Mouse (Mus musculus) neural tube, embryonic 12.5 days (tissue): ENCODE results near the gene Rnf2. TPM values are rescaled to one million over a fixed set of nuclear protein-coding genes. Genes with fewer than 3 reads are reported as not detected.
A peak's percentile ranks its signal among the peaks of the same experiment; 100 is the strongest.

Experiments
- ATAC-seq: fragments of 200-750 bp; cut with Nextera tagmentation; 2 replicates; pipeline ENCODE4 v1.8.0; 2017; ENCODE audit warnings: low read depth, mild to moderate bottlenecking, moderate TSS enrichment, moderate library complexity; ENCODE audit not compliant: low FRiP score
- H3K27ac ChIP-seq: fragments of 300-500 bp; sonication (generic); 2 replicates; pipeline ENCODE4 v1.5.1; 2016
- H3K27me3 ChIP-seq: fragments of 300-500 bp; sonication (generic); replicated peaks from 2 replicates; pipeline ENCODE4 v1.6.1; 2016; ENCODE audit warnings: mild to moderate bottlenecking
- H3K36me3 ChIP-seq: fragments of 300-500 bp; sonication (generic); 2 replicates; pipeline ENCODE4 v1.6.1; 2016; ENCODE audit warnings: mild to moderate bottlenecking
- H3K4me1 ChIP-seq: fragments of 300-500 bp; sonication (generic); 2 replicates; pipeline ENCODE4 v1.6.1; 2016
- H3K4me2 ChIP-seq: fragments of 300-500 bp; sonication (generic); replicated peaks from 2 replicates; pipeline ENCODE4 v1.6.1; 2016; ENCODE audit warnings: mild to moderate bottlenecking
- H3K4me3 ChIP-seq: fragments of 300-500 bp; sonication (generic); 2 replicates; pipeline ENCODE4 v1.5.1; 2016
- H3K9ac ChIP-seq: fragments of 300-500 bp; sonication (generic); 2 replicates; pipeline ENCODE4 v1.6.1; 2016; ENCODE audit warnings: mild to moderate bottlenecking
- H3K9me3 ChIP-seq: fragments of 300-500 bp; sonication (generic); 2 replicates; pipeline ENCODE4 v1.6.1; 2016; ENCODE audit warnings: mild to moderate bottlenecking
- WGBS: fragments of 180-500 bp; shearing (Covaris S2); methylation state at CpG from one replicate; pipeline ENCODE4 v1.1.7; 2016; 5-methylcytosine and 5-hydroxymethylcytosine counted together
- polyA plus RNA-seq: library from polyadenylated mRNA; unstranded; fragments of >200 nt; fragmentation: Nextera tagmentation; extraction: Ambion mirVana; gene quantifications from 2 replicates; pipeline ENCODE4 v1.2.1, GENCODE M21; 2016

Gene Rnf2
- 132 and 136 TPM in 2 replicates for polyA plus RNA-seq

DNA sequence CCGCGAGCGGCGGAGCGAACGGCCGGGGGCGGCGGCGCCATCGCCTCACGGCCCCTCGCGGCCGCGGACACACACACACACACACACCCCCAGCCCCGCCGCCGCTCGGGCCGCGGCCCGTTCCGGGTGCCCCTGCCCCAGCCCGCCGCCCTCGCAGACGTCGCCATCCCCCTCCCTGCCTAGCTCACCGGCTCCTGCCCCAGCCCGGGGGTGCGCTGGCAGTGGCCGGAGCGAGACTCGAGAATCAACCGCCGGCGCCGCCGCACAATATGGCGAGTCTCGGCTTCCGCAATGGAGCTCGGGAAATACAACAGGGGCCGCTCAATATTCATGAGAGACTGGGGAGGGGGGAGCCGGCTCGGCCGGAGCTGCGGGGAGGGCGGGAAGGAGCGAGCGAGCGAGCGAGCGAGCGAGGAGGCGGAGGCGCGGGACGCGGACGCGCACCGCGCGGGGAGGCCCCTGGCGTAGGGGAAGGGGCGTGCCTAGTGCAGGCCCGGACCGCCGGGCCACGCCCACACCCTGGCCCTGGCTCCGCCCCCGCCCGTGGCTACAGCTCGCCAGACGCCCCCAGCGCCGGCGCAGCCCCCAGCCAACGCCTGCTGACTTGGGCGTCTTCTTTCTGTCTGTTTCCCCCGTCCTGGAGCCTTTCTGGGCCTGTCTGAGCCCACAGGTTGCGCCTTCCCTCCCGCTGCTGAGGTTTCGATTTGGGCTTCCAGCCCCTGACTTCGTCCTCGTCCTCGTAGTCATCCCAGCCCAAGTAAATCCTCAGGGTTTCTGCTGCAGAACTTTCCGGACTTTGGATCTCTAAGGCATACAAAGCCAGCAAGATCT is at the start of gene Rnf2:
TSS of gene Rnf2 (minus strand) at position 425 of the 831 bp plus-strand sequence.
- ATAC-seq, result peak; percentile 95
- under 1% methylated on average over 83 of the region's 90 CpGs for WGBS

DNA sequence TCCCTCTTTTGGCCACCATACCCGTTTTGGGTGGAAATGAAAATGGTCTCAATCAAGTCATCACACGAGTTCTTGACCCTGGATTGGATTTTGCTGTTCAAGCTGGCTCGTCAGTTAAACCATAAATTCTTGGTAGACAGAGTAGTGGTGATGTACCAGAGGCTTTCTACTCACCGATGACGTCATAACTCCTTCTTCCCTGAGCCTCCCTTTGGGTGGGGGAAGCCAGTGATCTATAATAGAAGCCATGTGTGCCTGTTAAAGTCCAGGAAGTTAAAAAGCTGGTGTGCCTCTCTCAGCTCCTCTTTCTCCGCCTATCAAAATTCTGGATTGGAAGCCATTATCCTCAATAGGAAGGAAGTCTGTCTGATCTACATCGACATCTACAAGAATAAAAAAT is 49.0 kb upstream of the Rnf2 start:
- Histone ChIP-seq H3K27ac (no peak overlapping the region), H3K4me2 (no peak overlapping the region), H3K27me3 (no peaks in the 10 kb centered on the region), H3K4me3 (no peak overlapping the region), H3K36me3 (no peaks in the 10 kb centered on the region), H3K4me1 (no peaks in the 10 kb centered on the region), H3K9me3 (no peaks in the 10 kb centered on the region), H3K9ac (no peak overlapping the region)
- WGBS, result 77% methylated on average over 7 of the region's 7 CpGs
- ATAC-seq, result no peak

More for the DNA sequence above, at the start of gene Rnf2:
- Histone ChIP-seq H3K4me1 (peaks cover 8% of the 10 kb centered on the region), H3K9ac (peak within 1 kb of the TSS; percentile 97), H3K27ac (peak within 1 kb of the TSS; percentile 96), H3K4me2 (peak within 1 kb of the TSS; percentile 67), H3K4me3 (peak within 1 kb of the TSS; percentile 98), H3K36me3 (no peaks in the 10 kb centered on the region), H3K27me3 (no peaks in the 10 kb centered on the region), H3K9me3 (no peaks in the 10 kb centered on the region)

- Histone ChIP-seq H3K4me2 (no peak overlapping the region), H3K4me3 (no peak overlapping the region), H3K27ac (no peak overlapping the region), H3K36me3 (no peaks in the 10 kb centered on the region), H3K9me3 (no peaks in the 10 kb centered on the region), H3K27me3 (no peaks in the 10 kb centered on the region), H3K9ac (no peak overlapping the region), H3K4me1 (no peaks in the 10 kb centered on the region)
- 81% methylated on average over 8 of the region's 8 CpGs for WGBS
- ATAC-seq, result no peak
Observed at GRCm38 (mm10) chr1:151548896-151549610, 48.3 kb upstream of the Rnf2 start.

- H3K4me2 ChIP-seq, result no peak overlapping the region
- no peak overlapping the region for H3K27ac ChIP-seq
- H3K9me3 ChIP-seq, result no peaks in the 10 kb centered on the region
- 87% methylated on average over 7 of the region's 7 CpGs for WGBS
- no peak overlapping the region for H3K9ac ChIP-seq
- no peaks in the 10 kb centered on the region for H3K27me3 ChIP-seq
- no peaks in the 10 kb centered on the region for H3K36me3 ChIP-seq
- ATAC-seq, result no peak
- no peak overlapping the region for H3K4me3 ChIP-seq
- no peaks in the 10 kb centered on the region for H3K4me1 ChIP-seq
Observed at GRCm38 (mm10) chr1:151545571-151545970, 44.8 kb upstream of the Rnf2 start.

DNA sequence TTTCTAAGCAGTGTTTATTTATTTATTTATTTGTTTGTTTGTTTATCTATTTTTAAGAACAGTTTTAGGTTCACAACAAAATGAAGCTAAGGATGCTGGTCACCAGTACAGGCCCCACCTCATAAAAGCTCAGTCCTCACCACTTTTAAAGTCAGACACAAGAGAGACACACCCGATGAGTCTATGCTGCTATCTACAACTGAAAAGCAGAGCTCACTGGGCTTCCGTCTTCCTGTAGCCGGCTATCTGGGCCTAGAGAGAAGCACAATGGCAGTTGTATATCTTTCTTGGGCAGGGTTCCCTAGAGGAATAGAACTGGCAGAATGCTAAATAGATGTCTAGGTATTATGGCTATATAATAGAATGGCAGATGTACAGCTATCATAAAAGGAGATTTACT is 43.8 kb upstream of the Rnf2 start:
- Histone ChIP-seq H3K4me1 (no peaks in the 10 kb centered on the region), H3K9ac (no peak overlapping the region), H3K27ac (no peak overlapping the region), H3K27me3 (no peaks in the 10 kb centered on the region), H3K4me2 (no peak overlapping the region), H3K9me3 (no peaks in the 10 kb centered on the region), H3K36me3 (no peaks in the 10 kb centered on the region), H3K4me3 (no peak overlapping the region)
- no peak for ATAC-seq
- 81% methylated on average over 3 of the region's 3 CpGs for WGBS

DNA sequence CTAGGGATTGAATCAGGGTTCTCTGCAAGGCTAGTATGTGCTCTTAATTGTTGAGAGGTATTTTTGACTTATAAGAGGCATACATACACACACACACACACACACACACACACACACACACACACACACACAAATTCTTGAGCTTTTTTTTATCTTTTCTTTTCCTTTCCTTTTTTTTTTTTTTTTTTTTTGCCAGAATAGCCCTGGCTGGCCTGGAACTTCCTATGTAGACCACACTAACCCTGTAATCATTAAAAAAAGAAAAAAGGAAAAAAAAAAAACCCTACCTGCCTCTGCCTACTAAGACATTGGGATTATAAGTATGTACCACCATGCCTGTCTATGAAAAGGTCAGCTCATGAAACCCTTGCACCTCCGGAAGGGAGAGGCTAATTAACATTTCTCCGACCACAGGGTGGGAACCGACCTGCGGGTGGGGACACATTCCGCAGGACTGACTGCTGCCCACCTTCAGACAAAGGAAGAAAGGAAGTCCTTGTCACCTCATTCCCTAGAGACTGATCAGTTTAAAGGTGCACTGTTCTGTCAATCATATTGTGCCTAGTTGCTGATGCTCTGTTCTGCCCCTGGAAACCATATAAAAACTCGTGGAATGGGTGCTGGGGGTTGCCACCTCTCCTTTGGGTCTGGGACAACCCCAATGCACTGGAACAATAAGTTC is 43.2 kb upstream of the Rnf2 start:
- Histone ChIP-seq H3K27me3 (no peaks in the 10 kb centered on the region), H3K36me3 (no peaks in the 10 kb centered on the region), H3K9me3 (no peaks in the 10 kb centered on the region), H3K4me2 (no peak overlapping the region), H3K27ac (no peak overlapping the region), H3K9ac (no peak overlapping the region), H3K4me1 (no peaks in the 10 kb centered on the region), H3K4me3 (no peak overlapping the region)
- 76% methylated on average over 6 of the region's 6 CpGs for WGBS
- no peak for ATAC-seq

DNA sequence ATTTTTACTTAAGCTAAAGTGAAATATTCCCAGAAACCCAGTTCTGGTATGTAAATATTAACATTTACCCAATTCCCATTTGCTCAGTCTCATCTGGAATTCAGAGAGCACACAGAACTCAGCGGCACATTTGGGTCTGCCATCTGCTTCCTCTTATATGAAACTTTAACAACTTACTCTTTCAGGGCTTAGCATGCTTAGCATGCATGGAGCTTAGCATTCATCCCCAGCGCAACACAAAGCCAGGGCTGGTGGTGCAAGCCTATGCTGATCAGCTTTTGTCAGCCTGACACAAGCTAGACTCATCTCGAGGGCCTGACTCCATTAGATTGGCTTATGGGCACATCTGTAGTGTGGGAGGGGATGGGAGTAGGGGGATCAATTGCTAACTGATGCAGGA is 25.9 kb upstream of the Rnf2 start:
- no peaks in the 10 kb centered on the region for H3K36me3 ChIP-seq
- H3K27ac ChIP-seq, result no peak overlapping the region
- no peak overlapping the region for H3K4me2 ChIP-seq
- no peak overlapping the region for H3K4me3 ChIP-seq
- no peak for ATAC-seq
- WGBS, result 77% methylated on average over 3 of the region's 3 CpGs
- no peaks in the 10 kb centered on the region for H3K4me1 ChIP-seq
- H3K9ac ChIP-seq, result no peak overlapping the region
- 0 out of 2 replicates have a peak, but pooled peaks cover 6% of the 10 kb centered on the region for H3K9me3 ChIP-seq
- no peaks in the 10 kb centered on the region for H3K27me3 ChIP-seq

DNA sequence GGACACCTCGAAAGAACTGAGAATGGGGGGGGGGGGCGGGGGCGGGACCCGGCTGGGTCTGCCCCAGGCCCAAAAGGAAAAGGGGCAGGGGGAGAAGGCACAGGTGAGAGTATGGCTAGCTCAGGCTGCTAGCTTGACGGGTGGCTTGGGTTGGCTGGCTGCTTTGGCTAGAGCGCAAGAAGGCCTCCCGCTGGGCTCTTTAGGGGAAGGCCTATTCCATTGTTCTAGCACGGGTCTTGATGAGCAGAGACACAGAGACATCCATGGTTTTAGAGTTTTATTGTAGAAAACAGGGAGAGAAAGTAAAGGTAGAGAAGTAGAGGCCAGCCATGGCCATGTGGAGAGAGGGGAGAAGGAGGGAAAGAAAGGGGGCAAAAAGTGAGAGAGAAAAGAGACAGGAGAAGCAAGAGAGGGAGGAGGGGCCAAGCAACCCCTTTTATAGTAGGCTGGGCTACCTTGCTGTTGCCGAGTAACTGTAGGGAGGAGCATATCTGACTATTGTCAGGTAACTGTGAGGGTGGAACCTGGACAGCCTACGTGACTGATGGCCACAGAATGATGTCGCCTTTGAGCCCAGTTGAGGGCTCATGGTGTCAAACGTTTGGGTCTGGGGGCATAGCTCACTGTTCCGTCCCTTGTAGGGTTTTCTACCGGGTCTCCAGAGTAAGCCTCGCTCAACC is 17.0 kb upstream of the Rnf2 start:
- 75% methylated on average over 12 of the region's 15 CpGs for WGBS
- no peak for ATAC-seq
- Histone ChIP-seq H3K36me3 (no peaks in the 10 kb centered on the region), H3K4me3 (no peak overlapping the region), H3K9me3 (0 out of 2 replicates have a peak, but pooled peaks cover 4% of the 10 kb centered on the region), H3K27me3 (no peaks in the 10 kb centered on the region), H3K9ac (no peak overlapping the region), H3K4me1 (no peaks in the 10 kb centered on the region), H3K27ac (no peak overlapping the region), H3K4me2 (no peak overlapping the region)

GRCm38 (mm10) chr1:151516871-151517270 is 16.1 kb upstream of the Rnf2 start:
- 96% methylated on average over 3 of the region's 3 CpGs for WGBS
- no peak overlapping the region for H3K4me2 ChIP-seq
- no peaks in the 10 kb centered on the region for H3K36me3 ChIP-seq
- no peak overlapping the region for H3K9ac ChIP-seq
- H3K9me3 ChIP-seq, result no peaks in the 10 kb centered on the region
- H3K4me1 ChIP-seq, result no peaks in the 10 kb centered on the region
- no peaks in the 10 kb centered on the region for H3K27me3 ChIP-seq
- ATAC-seq, result no peak
- H3K27ac ChIP-seq, result no peak overlapping the region
- H3K4me3 ChIP-seq, result no peak overlapping the region

DNA sequence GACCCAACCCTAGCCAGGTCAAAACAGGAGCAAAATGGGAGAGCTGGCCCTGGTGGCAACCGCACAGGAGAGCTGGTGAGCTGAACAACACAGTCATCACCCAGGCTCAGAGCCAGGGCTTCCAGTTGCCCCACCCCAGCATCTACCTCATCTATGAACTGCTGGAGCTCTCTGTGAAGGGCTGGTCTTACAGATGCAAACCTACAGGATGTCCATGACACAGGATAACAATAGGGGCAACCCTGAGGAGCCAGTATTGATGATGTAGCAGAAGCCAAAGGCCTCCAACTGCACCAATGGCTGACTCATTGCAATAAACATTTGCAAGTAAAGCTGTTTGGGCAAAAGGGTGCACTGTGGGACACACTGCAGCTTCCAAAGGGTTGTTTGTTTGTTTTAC is 15.0 kb upstream of the Rnf2 start:
- Histone ChIP-seq H3K9ac (no peak overlapping the region), H3K4me2 (no peak overlapping the region), H3K4me3 (no peak overlapping the region), H3K36me3 (no peaks in the 10 kb centered on the region), H3K27ac (no peak overlapping the region), H3K27me3 (no peaks in the 10 kb centered on the region), H3K4me1 (no peaks in the 10 kb centered on the region), H3K9me3 (no peaks in the 10 kb centered on the region)
- no peak for ATAC-seq
- WGBS, result 71% methylated on average over 1 of the region's 1 CpGs

DNA sequence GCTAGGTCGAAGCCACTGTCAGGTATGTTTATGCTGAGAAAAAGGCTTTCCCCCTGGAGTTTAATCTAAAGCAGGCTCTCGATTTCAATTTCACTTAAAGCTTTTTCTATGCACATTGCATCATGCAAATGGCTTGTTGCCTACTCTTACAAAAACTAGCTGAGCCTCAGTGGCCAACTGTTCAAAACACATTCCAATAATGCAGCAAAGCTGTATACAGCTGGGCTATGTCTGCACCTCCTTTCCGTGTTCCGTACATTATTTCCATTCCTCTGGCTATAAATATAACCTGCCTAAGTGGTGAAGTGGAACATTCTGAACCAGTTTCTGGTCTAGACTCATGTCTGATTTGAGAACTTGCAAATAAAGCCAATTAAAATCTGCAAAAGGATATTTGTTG is 13.4 kb upstream of the Rnf2 start:
- H3K9ac ChIP-seq, result no peak overlapping the region
- no peaks in the 10 kb centered on the region for H3K9me3 ChIP-seq
- 90% methylated on average over 4 of the region's 4 CpGs for WGBS
- no peaks in the 10 kb centered on the region for H3K4me1 ChIP-seq
- H3K27me3 ChIP-seq, result no peaks in the 10 kb centered on the region
- no peak for ATAC-seq
- H3K4me2 ChIP-seq, result no peak overlapping the region
- no peaks in the 10 kb centered on the region for H3K36me3 ChIP-seq
- H3K27ac ChIP-seq, result no peak overlapping the region
- H3K4me3 ChIP-seq, result no peak overlapping the region

DNA sequence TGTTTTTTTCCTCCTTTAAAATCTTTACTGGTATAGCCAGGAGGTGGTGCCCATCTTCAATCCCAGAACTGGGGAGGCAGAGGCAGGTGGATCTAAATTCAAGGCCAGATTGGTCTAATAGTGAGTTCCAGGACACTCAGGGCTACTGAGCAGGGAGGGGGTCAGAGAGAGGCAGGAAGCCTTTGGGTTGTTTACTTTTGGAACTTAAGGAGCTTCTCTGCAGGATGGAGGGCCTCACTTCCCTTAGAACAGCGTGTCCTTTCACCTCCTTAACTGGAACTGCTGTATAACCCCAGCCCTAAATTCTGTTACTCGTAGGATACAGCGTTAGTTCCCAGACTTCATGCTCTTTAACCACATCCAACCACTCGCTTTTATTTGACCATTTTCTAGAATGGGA is 10.1 kb upstream of the Rnf2 start:
- no peak overlapping the region for H3K4me2 ChIP-seq
- 52% methylated on average over 4 of the region's 4 CpGs for WGBS
- no peaks in the 10 kb centered on the region for H3K27me3 ChIP-seq
- no peaks in the 10 kb centered on the region for H3K4me1 ChIP-seq
- H3K9ac ChIP-seq, result no peak overlapping the region
- ATAC-seq, result no peak
- no peaks in the 10 kb centered on the region for H3K9me3 ChIP-seq
- no peak overlapping the region for H3K4me3 ChIP-seq
- no peaks in the 10 kb centered on the region for H3K36me3 ChIP-seq
- no peak overlapping the region for H3K27ac ChIP-seq
